Mouse (Mus musculus): ENCODE data around the gene Tiam2.

Gene Tiam2

GRCm38 (mm10) chr17:3326148-3326902 lies at the start of gene Tiam2:
TSS of gene Tiam2 (plus strand) at chr17:3326573.
- peak; percentile 76 for DNase-seq (ENCODE audit: low read depth, low spot score)

- DNase-seq (ENCODE audit: low read depth, low spot score) = no peak
Observed at GRCm38 (mm10) chr17:3280321-3280720, 46.1 kb upstream of the Tiam2 start.

GRCm38 (mm10) chr17:3281939-3282338 lies 44.4 kb upstream of the Tiam2 start:
- no peak for DNase-seq (ENCODE audit: low read depth, low spot score)

- no peak for DNase-seq (ENCODE audit: low read depth, low spot score)
Observed at GRCm38 (mm10) chr17:3285030-3285671, 41.2 kb upstream of the Tiam2 start.

GRCm38 (mm10) chr17:3286123-3286825 lies 40.1 kb upstream of the Tiam2 start:
- no peak for DNase-seq (ENCODE audit: low read depth, low spot score)

- peak; percentile 82 for DNase-seq (ENCODE audit: low read depth, low spot score)
Observed at GRCm38 (mm10) chr17:3288341-3288740, 38.0 kb upstream of the Tiam2 start.

- no peak for DNase-seq (ENCODE audit: low read depth, low spot score)
Observed at GRCm38 (mm10) chr17:3295097-3295496, 31.3 kb upstream of the Tiam2 start.

- no peak for DNase-seq (ENCODE audit: low read depth, low spot score)
Observed at GRCm38 (mm10) chr17:3299487-3299886, 26.9 kb upstream of the Tiam2 start.

- DNase-seq (ENCODE audit: low read depth, low spot score) = no peak
Observed at GRCm38 (mm10) chr17:3305926-3306325, 20.4 kb upstream of the Tiam2 start.

GRCm38 (mm10) chr17:3313711-3314624 lies 12.4 kb upstream of the Tiam2 start:
- DNase-seq (ENCODE audit: low read depth, low spot score) = peak; percentile 67

- no peak for DNase-seq (ENCODE audit: low read depth, low spot score)
Observed at GRCm38 (mm10) chr17:3314625-3315020, 11.8 kb upstream of the Tiam2 start.

GRCm38 (mm10) chr17:3315581-3315980 lies 10.8 kb upstream of the Tiam2 start:
- no peak for DNase-seq (ENCODE audit: low read depth, low spot score)

- DNase-seq (ENCODE audit: low read depth, low spot score) = no peak
Observed at GRCm38 (mm10) chr17:3326903-3327279, 518 bp downstream of the Tiam2 start.

- no peak for DNase-seq (ENCODE audit: low read depth, low spot score)
Observed at GRCm38 (mm10) chr17:3327335-3327734, 962 bp downstream of the Tiam2 start.

GRCm38 (mm10) chr17:3328820-3329219 lies 2.4 kb downstream of the Tiam2 start:
- DNase-seq (ENCODE audit: low read depth, low spot score) = no peak

- DNase-seq (ENCODE audit: low read depth, low spot score) = no peak
Observed at GRCm38 (mm10) chr17:3329429-3329828, 3.1 kb downstream of the Tiam2 start.

GRCm38 (mm10) chr17:3331721-3332461 lies 5.5 kb downstream of the Tiam2 start:
- no peak for DNase-seq (ENCODE audit: low read depth, low spot score)

- no peak for DNase-seq (ENCODE audit: low read depth, low spot score)
Observed at GRCm38 (mm10) chr17:3336161-3336739, 9.9 kb downstream of the Tiam2 start.

- DNase-seq (ENCODE audit: low read depth, low spot score) = no peak
Observed at GRCm38 (mm10) chr17:3336887-3337524, 10.6 kb downstream of the Tiam2 start.

GRCm38 (mm10) chr17:3337525-3337888 lies 11.1 kb downstream of the Tiam2 start:
- no peak for DNase-seq (ENCODE audit: low read depth, low spot score)

Measured in R1 (cell line).